Mouse (Mus musculus) brain, adult 2 months (tissue): ENCODE measurements around the gene Prpf31.
A peak's percentile ranks its signal among the peaks of the same experiment; 100 is the strongest.

Experiments
- DNase-seq: peaks from one replicate; pipeline ENCODE4 v3.0.0; 2011; ENCODE audit warnings: low read depth, low spot score

Gene Prpf31

DNA sequence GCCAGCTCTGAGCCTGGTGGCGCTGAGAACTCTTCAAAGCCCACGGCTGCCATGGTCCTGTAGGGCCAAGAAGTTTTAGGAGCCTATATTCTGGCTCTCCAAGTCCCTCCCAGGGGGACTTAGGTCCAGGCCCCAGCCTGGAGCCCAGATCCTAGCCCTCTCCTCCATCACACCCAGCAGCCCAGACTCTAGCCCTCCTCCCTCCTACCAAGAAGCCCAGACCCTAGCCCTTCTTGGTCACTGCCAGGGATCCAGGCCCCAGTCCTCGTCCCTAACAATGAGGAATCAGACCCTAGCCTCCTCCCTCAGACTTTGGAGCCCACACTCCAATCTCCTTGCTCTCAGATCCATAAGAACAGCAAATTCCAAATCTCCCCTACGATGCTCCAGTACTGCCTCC lies 755 bp upstream of the Prpf31 start:
- no peak for DNase-seq

- DNase-seq: no peak
Observed at GRCm38 (mm10) chr7:3630478-3630815, 662 bp downstream of the Prpf31 start.

DNA sequence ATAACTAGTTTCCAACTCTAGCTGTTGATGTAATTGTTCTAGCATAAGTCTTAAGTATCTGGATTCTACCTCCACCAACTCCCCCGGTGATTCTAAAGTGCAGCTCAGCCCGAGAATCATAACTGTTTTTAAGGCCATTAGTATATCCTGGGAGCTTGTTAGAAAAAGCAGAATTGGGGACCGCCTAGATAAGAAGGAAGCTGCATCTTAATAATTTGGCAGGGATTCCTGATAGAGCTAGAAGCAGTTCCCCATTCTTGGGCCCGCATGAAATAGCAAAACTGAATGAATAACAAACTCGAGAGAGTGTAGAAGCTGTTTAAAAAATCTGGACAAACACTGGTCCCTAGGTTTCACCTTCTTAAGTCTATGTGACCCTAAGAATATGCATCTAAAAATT lies 13.6 kb downstream of the Prpf31 start:
- DNase-seq: no peak

DNA sequence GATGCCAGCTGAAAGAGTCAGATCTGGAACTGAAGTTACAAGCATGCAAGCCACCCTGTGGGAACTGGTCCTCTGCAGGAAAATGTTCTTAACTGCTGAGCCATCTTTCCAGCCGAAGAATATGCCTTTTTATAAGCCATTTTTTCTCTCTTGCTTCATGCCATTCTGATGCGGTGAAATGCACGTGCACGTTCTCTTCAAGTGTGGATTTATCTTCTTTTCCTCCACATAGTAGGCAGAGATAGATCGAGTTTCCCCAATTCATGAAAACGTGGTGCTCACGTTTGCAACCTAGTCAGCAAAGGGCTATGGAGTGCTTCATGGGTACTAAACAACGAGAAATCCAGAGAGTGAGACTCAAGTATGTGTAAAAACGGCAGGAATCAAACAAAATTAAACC lies 14.1 kb downstream of the Prpf31 start:
- no peak for DNase-seq

DNA sequence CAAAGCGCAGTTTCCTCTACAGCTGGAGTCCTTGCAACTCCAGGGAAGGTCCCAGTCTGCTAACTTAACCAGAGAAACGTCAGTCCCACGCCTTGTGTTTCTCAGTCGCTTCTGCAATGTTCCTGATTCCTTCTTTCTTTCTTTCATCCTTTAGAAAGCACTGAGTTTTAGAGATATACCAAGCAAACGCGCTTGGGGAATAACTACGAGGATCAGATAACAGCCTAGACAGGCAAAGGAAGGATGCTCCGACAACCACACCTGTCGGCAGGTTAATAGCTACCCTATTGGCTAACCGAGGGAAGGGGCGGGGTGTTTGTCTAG lies 14.5 kb downstream of the Prpf31 start:
- DNase-seq: no peak

DNA sequence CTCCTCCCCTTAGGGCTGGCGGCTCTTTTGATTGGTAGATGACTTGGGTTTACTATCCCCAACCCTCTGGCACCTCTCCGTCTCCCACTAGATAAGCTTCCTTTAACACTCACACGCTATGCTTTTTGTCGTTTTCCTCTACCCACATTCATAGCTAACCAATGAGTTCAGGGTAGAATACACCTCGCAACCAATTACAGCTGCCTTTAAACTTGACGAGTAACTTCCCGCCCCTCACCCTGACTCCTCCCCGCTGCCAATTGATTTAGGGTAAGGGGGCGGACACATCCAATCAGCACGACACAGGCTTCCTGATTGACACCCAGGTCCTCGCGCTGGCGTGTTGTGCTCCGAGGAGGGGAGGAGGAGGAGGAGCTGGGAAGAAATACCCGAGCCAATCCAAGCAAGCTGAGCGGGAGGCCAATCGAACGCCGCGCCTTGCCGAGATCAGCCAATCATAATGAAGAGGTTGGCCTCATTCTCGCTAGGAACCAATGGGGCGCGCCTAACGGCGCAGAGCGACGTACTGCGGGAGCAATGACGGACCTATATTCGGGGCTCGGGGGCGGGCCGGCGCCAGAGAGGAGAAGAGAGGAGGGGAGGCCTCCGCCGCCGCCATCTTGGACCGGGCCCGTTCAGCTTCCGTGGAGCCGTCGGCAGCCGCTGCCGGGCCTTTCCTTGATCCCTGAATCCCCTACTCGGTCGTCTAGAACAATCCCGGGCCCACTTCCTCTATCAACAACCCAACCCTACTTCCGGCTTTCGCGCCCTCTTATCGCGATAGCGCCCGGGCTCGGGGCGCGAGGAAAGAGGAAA lies 15.1 kb downstream of the Prpf31 start, which contains the start of gene Cnot3:
Gene Cnot3 (plus strand): TSS at position 597 of the 816 bp plus-strand sequence.
- peak; percentile 100 for DNase-seq

- DNase-seq: peak; percentile 18
Observed at GRCm38 (mm10) chr7:3645488-3646025, 15.8 kb downstream of the Prpf31 start.

DNA sequence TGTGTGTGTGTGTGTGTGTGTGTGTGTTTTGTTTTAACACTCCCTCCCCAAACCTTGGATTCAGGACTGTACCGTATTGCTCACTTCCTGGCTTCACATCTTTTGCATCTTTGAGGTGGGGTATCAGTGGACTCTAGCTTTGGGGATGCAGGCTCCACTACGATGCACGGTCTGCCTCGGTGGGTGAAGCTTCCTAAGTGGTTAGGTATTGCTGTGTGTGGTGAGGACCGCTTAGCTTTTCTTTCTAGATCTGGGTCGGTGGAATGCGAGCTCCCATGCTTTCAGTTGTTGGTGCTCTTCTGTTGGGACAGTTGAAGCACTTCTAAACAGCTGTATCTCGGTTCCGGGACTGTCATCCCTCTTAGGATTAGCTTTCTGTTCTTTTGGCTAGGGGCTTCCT lies 16.4 kb downstream of the Prpf31 start:
- no peak for DNase-seq

DNA sequence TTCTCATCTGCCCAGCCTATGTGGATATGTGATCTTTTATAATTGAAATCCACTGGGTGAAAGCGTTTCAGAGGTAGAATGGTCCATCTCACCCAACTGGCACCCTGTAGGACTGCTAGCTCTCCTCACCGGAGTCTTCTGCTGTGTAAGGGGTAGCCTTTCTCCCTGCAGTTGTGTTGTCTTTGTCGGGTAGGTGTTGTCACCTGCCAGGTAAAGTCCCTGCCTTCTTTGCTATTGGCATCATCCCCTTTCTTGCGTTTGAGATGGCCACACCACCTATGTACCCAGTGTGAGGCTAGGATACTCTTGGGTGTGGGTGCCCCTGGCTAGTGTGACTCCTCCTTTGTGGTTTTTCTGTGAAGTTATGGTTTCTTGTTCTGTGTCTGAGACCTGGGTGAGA lies 16.9 kb downstream of the Prpf31 start:
- DNase-seq: no peak

DNA sequence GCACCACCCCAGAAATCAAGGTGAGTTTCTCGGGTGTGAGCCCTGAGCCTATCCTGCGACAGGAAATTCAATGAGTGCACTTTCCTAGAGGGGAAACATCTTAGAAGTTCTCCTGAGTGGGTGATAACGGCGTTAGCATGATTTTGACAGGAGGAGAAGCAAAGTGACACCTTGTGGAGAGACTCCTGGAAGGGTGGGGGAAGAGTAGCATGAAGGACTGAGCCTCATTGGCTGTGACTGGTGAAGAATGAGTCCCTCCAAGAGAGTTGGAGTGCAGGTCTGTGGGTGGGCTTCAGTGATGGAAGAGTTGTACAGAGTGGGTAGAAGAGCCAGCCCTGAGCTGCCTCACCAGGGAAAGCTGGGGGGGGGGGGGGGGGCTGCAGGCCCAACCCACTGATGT lies 27.2 kb downstream of the Prpf31 start:
- peak; percentile 59 for DNase-seq

- no peak for DNase-seq
Observed at GRCm38 (mm10) chr7:3658578-3658977, 28.8 kb downstream of the Prpf31 start.

DNA sequence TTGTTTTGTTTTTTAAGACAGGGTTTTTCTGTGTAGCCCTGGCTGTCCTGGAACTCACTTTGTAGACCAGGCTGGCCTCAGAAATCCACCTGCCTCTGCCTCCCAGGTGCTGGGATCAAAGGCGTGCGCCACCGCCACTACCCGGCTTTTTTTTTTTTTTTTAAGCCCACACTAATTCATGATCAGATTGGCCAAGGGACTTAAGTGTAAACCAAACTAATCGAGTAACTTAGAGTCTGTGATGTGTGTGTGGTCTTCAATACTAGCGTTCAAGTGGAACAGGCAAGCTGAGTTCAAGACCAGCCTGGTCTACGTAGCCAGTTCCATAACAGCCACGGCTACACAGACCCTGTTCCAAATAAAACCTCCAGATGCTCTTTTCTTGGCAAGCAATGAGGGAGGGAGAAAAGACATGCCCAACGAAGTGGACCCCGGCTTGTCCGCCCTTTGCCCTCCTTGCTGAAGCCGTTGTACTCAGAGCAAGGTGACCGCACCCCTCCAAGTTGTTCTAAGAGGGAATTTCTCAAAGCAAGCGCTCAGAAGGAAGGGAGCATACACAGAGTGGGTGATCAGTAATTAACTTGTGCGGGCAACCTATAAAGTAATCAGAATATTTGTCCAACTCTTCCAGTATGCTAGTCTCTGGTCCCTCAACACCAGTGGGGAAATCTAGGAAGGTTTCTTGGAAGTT lies 34.9 kb downstream of the Prpf31 start:
- DNase-seq: no peak

DNA sequence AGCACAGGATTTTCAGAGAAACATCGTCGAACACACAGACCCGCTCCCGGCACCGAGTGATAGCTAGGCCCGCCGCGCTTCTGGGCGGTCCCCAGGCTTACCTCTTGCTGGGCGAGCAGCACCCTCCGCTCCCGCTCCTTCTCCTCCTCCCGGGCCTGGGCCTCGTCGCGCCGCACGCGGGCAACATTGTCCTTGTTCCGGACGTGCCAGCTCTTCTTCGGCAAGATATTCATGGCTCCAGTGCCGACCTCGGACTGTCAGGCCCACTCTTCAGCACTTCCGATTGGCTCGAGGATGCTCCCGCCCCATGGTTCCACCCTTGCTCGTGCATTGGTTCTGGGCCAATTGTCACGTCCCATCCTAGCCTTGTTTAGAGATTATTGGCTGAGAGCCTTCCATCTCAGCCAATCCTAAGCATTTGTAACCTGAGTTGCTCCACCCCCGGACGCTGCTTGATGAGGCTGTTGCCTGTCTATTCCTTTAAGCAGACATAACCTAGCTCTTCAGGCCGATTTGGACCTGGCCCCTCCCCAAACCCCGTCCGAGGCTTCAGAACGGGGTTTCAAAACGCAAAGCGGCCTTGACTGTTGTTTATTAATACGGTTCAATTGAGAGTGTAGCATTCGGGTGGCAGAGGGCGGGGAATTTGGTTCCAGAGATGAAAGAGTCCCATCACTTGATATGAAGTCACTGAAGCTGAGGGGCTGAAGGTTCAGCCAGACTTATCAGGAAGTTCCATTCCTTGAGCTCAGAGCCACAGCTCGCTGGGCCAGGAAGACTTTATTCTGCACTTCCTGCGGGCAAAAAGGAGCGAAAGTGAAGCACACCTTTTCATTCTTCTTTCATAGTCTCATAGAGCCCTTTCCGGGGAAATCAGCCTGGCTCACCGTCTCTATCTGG lies 35.7 kb downstream of the Prpf31 start, which contains the start of gene Leng1:
Gene Leng1 (minus strand): TSS at position 626 of the 900 bp plus-strand sequence.
- peak; percentile 100 for DNase-seq

GRCm38 (mm10) chr7:3666921-3667391 lies 37.2 kb downstream of the Prpf31 start:
- DNase-seq: no peak

- DNase-seq: peak; percentile 90
Observed at GRCm38 (mm10) chr7:3674507-3675227, 44.9 kb downstream of the Prpf31 start.

- DNase-seq: no peak
Observed at GRCm38 (mm10) chr7:3675228-3675548, 45.4 kb downstream of the Prpf31 start.

DNA sequence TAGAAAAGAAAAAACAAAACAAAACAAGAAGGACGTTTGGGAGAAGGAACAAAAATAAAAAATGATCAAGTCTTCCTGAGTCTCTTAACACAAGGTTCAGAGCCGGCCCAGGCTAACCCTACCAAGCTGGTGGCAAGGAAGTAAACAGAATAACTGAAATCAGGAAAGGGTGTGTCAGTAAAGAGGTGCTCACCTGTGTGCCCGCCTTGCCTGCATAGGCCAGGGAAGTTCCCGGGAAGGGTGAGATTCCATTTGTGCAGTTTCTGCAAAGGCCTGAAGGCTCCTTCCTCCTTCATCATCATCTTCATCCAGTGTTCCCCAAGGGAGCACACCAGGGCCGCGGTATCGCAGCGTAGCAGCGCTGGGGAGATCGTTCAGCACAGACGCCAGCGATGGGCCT lies 46.6 kb downstream of the Prpf31 start:
- no peak for DNase-seq

DNA sequence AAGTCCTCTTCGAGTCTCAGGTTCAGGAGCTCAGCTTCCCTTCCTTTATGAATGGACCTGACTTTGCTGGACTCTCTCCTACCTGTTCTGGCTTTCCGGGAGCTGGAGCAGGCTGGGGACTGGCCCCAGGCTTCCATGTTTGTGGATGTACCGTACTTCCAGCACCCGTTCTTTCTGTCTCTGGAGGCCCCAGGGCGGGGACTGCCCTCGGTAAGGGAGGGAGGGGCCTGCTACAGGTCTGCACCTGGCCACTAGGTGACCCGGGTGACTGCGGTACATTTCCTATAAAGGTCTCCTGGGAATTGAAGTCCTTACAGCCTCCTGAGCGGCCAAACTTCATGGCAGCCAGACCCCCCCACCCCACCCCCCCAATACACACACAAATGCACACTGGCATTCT lies 47.6 kb downstream of the Prpf31 start, which contains the start of gene Tmc4:
Gene Tmc4 (minus strand): TSS at position 212 of the 400 bp plus-strand sequence.
- no peak for DNase-seq

DNA sequence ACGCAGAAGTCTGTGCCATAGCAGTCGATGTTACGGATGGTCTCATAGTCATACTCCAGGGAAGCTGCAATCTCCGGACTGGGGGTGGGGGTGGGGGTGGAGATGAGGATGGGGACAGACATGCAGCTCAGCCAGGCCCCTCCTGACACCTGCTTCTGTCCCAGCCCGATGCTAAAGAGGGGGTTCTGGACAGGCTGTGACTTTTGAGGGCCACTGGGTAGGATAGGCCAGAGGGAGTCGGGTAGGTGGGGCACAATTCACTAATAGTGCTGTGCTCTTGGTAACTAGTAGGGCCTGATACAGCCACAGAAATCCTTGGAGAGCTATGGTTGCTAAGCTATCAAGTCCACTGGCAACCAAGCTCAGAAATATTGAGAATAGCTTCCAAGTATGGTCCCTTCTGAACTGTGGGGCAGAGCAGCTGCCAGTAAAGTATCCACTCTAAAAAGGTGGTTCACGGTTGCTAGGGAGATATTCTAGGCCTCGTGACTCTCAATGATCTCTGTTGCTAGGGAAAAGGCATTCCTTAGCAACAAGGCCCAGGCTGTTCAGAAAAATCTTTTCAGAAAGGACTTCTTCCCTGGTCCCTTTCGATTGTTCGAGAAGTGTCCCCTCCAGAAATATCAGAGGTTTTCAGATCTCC lies 54.2 kb downstream of the Prpf31 start:
- peak; percentile 69 for DNase-seq

- DNase-seq: no peak
Observed at GRCm38 (mm10) chr7:3684698-3685097, 54.9 kb downstream of the Prpf31 start.
